Mouse (Mus musculus) cortical plate, adult 2 months (tissue): ENCODE data around the gene Lpar3.

ENCODE experiments used
- CTCF ChIP-seq: fragments of 200-500 bp; IDR thresholded peaks from 2 replicates; pipeline ENCODE4 v1.5.1; 2011; ENCODE audit warnings: mild to moderate bottlenecking, control low read depth, low read length; ENCODE audit not compliant: insufficient read depth; ENCODE audit errors: extremely low read depth
- POLR2A ChIP-seq: fragments of 200-500 bp; IDR thresholded peaks from 2 replicates; pipeline ENCODE4 v1.6.1; 2011; ENCODE audit warnings: mild to moderate bottlenecking, low read length, control low read depth; ENCODE audit not compliant: insufficient read depth; ENCODE audit errors: extremely low read depth

DNA sequence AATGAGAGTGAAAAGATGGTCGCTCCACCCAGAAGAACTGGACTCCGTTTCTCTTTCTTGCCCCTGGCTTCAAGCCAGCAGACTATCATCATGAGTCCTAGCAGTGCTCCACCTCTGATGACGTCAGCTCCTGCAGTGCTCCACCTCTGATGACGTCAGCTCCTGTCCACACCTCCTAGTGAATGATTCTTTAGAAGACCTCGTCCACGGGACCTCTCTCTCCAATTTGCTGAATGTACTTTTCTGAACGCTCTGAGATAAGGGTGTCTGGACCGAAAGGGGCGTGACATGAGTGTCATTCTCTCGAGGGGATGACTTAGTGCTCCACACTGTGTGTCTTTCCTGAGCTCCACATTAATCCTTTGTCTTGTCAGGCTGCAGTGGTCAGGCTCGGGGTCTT lies 15.5 kb upstream of the Lpar3 start:
- TF ChIP-seq CTCF: no peak
- no peak for TF ChIP-seq POLR2A
